Mouse (Mus musculus): Measurements from ENCODE around the gene Cdkal1. TPM values are rescaled to one million over a fixed set of nuclear protein-coding genes. Genes with fewer than 3 reads are reported as not detected.
A peak's percentile ranks its signal among the peaks of the same experiment; 100 is the strongest.

The Cdkal1 gene
- total and polyA plus RNA-seq, 3 experiments, result 8.7 to 13.7 (median 9.5) TPM

- no peak for DNase-seq (ENCODE audit: extremely low read depth)
- Histone ChIP-seq H3K79me2 (replicated peaks; ENCODE audit: control insufficient read depth, extremely low read depth, insufficient read depth, poor library complexity, severe bottlenecking) (no peaks in the 10 kb centered on the region), H3K36me3 (replicated peaks in 1 of 2; ENCODE audit: control insufficient read depth in 1 of 2, insufficient read depth in 1 of 2, low read length in 1 of 2) (peaks cover 3 to 38% of the 10 kb centered on the region in 2 experiments), H3K4me1 (ENCODE audit: control insufficient read depth in 1 of 2, insufficient read depth in 2 of 2) (no peaks in the 10 kb centered on the region), H3K9ac (ENCODE audit: insufficient read depth, low read depth) (no peak overlapping the region), H3K27me3 (replicated peaks) (no peaks in the 10 kb centered on the region), H3K4me3 (replicated peaks in 1 of 3; ENCODE audit: low read depth in 2 of 3, low read length in 2 of 3, poor library complexity in 1 of 3) (no peak overlapping the region), H3K4me2 (ENCODE audit: insufficient read depth, low read depth, poor library complexity, severe bottlenecking) (no peak overlapping the region), H3K27ac (ENCODE audit: insufficient read depth, low read depth) (no peak overlapping the region), H3K9me3 (replicated peaks; ENCODE audit: low read length) (no peaks in the 10 kb centered on the region)
- TF ChIP-seq CTCF (conservative IDR thresholded peaks at IDR 0.05 in 1 of 2, IDR thresholded peaks at IDR 0.05 in 1 of 2; ENCODE audit: low read depth in 2 of 2, low read length in 2 of 2) (0 out of 4 replicates have a peak, but pooled peaks have one; percentile 9 to 18), USF1 (IDR thresholded peaks at IDR 0.05; ENCODE audit: low read depth, low read length) (no peak)
- in situ Hi-C loops (cut with MboI; ENCODE audit: low pct_ligation_motif_present, low pct_unique_long_range_greater_than_20kb, low sequenced_read_pairs) (no loop called here), dilution Hi-C loops (cut with MboI; ENCODE audit: extremely low pct_ligation_motif_present, extremely low pct_unique_long_range_greater_than_20kb, low sequenced_read_pairs) (no loop called here)
Observed at GRCm38 (mm10) chr13:29819147-29819546, 36.3 kb downstream of the Cdkal1 start.

- Histone ChIP-seq H3K4me3 (replicated peaks in 1 of 3; ENCODE audit: low read depth in 2 of 3, low read length in 2 of 3, poor library complexity in 1 of 3) (no peak overlapping the region), H3K9ac (ENCODE audit: insufficient read depth, low read depth) (no peak overlapping the region), H3K27me3 (replicated peaks) (no peaks in the 10 kb centered on the region), H3K79me2 (replicated peaks; ENCODE audit: control insufficient read depth, extremely low read depth, insufficient read depth, poor library complexity, severe bottlenecking) (no peaks in the 10 kb centered on the region), H3K36me3 (replicated peaks in 1 of 2; ENCODE audit: control insufficient read depth in 1 of 2, insufficient read depth in 1 of 2, low read length in 1 of 2) (peaks cover 3 to 32% of the 10 kb centered on the region in 2 experiments), H3K9me3 (replicated peaks; ENCODE audit: low read length) (no peaks in the 10 kb centered on the region), H3K27ac (ENCODE audit: insufficient read depth, low read depth) (no peak overlapping the region), H3K4me1 (ENCODE audit: control insufficient read depth in 1 of 2, insufficient read depth in 2 of 2) (no peaks in the 10 kb centered on the region), H3K4me2 (ENCODE audit: insufficient read depth, low read depth, poor library complexity, severe bottlenecking) (no peak overlapping the region)
- dilution Hi-C loops (cut with MboI; ENCODE audit: extremely low pct_ligation_motif_present, extremely low pct_unique_long_range_greater_than_20kb, low sequenced_read_pairs), result no loop called here
- TF ChIP-seq USF1 (IDR thresholded peaks at IDR 0.05; ENCODE audit: low read depth, low read length) (no peak), MXI1 (IDR thresholded peaks at IDR 0.05; ENCODE audit: low read depth, low read length) (no peak), ZC3H11A (IDR thresholded peaks at IDR 0.05; ENCODE audit: low read depth, low read length) (no peak)
- DNase-seq (ENCODE audit: extremely low read depth), result no peak
- in situ Hi-C loops (cut with MboI; ENCODE audit: low pct_ligation_motif_present, low pct_unique_long_range_greater_than_20kb, low sequenced_read_pairs), result no loop called here
Observed at GRCm38 (mm10) chr13:29818314-29818713, 37.2 kb downstream of the Cdkal1 start.

- Histone ChIP-seq H3K36me3 (replicated peaks in 1 of 2; ENCODE audit: control insufficient read depth in 1 of 2, insufficient read depth in 1 of 2, low read length in 1 of 2) (peaks cover 0 to 10% of the 10 kb centered on the region in 2 experiments), H3K4me2 (ENCODE audit: insufficient read depth, low read depth, poor library complexity, severe bottlenecking) (no peak overlapping the region), H3K79me2 (replicated peaks; ENCODE audit: control insufficient read depth, extremely low read depth, insufficient read depth, poor library complexity, severe bottlenecking) (no peaks in the 10 kb centered on the region; the same call in 1 of the 2 replicates), H3K27ac (ENCODE audit: insufficient read depth, low read depth) (no peak overlapping the region), H3K4me1 (ENCODE audit: control insufficient read depth in 1 of 2, insufficient read depth in 2 of 2) (peaks cover 0 to 7% of the 10 kb centered on the region in 2 experiments; a peak in 2 of 4 replicates), H3K27me3 (replicated peaks) (no peaks in the 10 kb centered on the region), H3K9me3 (replicated peaks; ENCODE audit: low read length) (no peaks in the 10 kb centered on the region), H3K9ac (ENCODE audit: insufficient read depth, low read depth) (no peak overlapping the region), H3K4me3 (replicated peaks in 1 of 3; ENCODE audit: low read depth in 2 of 3, low read length in 2 of 3, poor library complexity in 1 of 3) (no peak overlapping the region)
- dilution Hi-C loops (cut with MboI; ENCODE audit: extremely low pct_ligation_motif_present, extremely low pct_unique_long_range_greater_than_20kb, low sequenced_read_pairs), result no loop called here
- TF ChIP-seq PAX5 (IDR thresholded peaks at IDR 0.05; ENCODE audit: low read length) (no peak), TBP (conservative IDR thresholded peaks at IDR 0.05; ENCODE audit: low read depth, low read length) (no peak), CHD2 (IDR thresholded peaks at IDR 0.05; ENCODE audit: low read length) (no peak), IRF4 (IDR thresholded peaks at IDR 0.05; ENCODE audit: low read depth, low read length) (no peak), BHLHE40 (IDR thresholded peaks at IDR 0.05; ENCODE audit: low read depth, low read length) (no peak), ZKSCAN1 (IDR thresholded peaks at IDR 0.05; ENCODE audit: borderline replicate concordance, low read depth, low read length) (no peak), KAT2A (IDR thresholded peaks at IDR 0.05; ENCODE audit: insufficient replicate concordance, low read length) (no peak), POLR2AphosphoS2 (IDR thresholded peaks at IDR 0.05; ENCODE audit: low read depth, low read length) (no peak), JUN (IDR thresholded peaks at IDR 0.05; ENCODE audit: insufficient read depth, low read depth, low read length) (no peak), NRF1 (IDR thresholded peaks at IDR 0.05; ENCODE audit: low read depth, low read length) (no peak), EP300 (IDR thresholded peaks at IDR 0.05; ENCODE audit: low read length) (no peak), GABPA (IDR thresholded peaks at IDR 0.05; ENCODE audit: insufficient replicate concordance, low read depth, low read length) (no peak), NELFE (IDR thresholded peaks at IDR 0.05; ENCODE audit: low read depth, low read length) (no peak), HCFC1 (IDR thresholded peaks at IDR 0.05; ENCODE audit: low read depth, low read length) (no peak), MAFK (IDR thresholded peaks at IDR 0.05; ENCODE audit: insufficient replicate concordance, low read length) (no peak)
- DNase-seq (ENCODE audit: extremely low read depth), result no peak
- in situ Hi-C loops (cut with MboI; ENCODE audit: low pct_ligation_motif_present, low pct_unique_long_range_greater_than_20kb, low sequenced_read_pairs), result no loop called here
Observed at GRCm38 (mm10) chr13:29810780-29811179, 44.7 kb downstream of the Cdkal1 start.
